Mouse (Mus musculus) MN1 (cell line): ENCODE data around the gene Opa1.
A peak's percentile ranks its signal among the peaks of the same experiment; 100 is the strongest.

ENCODE experiments used
- DNase-seq: peaks from one replicate; pipeline ENCODE4 v3.0.0-alpha.2; 2016; ENCODE audit warnings: low spot score

Gene Opa1

DNA sequence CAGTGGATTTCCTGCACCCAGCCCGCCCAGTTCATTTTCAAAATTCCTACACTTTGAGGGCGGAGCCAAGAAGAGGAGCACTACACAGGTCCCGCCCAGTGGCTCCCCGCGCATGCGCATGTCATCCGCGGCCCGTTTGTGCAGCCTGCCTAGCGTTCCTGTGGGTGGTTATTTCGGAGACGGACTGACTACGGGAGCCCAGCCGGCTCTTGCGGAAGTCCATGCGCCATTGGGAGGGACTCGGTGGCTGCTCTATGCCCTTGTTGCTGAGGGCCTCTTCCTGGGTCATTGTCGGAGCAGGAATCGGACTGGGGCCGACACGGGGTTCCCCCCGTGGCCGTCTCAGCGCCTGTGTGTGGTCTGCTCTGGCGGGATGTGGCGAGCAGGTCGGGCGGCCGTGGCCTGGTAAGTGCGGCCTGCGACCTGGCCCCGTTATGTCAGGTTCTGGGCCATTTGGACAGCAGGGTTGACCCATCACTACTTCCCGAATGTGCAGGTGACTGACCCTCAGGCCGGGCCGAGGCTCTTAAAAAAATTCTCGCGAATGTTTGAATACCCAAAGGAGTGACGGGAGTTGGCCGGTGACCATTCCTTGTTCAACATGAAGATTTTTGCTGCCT is at the start of gene Opa1:
Opa1 (plus strand) TSS at position 168 of the 620 bp plus-strand sequence.
- peak; percentile 94 for DNase-seq

GRCm38 (mm10) chr16:29533641-29534040 is 45.5 kb upstream of the Opa1 start:
- no peak for DNase-seq

DNA sequence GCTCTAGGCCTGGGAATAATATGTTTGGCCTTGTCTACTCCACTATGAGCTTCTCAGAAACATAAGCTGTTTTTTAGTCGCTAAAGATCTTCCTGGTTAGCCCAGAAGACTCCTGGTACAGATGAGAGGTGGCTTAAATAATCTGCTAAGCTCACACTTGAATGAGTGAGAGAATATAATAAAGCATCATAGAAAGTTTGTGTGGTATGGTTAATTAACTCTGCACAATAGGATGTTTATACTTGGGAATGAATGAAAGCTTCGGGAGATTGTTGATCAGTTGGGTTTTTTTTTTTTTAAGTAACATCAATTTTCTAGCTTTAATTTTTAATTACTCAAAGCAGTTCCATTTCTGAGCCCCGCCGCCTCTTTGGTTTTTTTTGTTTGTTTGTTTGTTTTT is 43.3 kb upstream of the Opa1 start:
- no peak for DNase-seq

DNA sequence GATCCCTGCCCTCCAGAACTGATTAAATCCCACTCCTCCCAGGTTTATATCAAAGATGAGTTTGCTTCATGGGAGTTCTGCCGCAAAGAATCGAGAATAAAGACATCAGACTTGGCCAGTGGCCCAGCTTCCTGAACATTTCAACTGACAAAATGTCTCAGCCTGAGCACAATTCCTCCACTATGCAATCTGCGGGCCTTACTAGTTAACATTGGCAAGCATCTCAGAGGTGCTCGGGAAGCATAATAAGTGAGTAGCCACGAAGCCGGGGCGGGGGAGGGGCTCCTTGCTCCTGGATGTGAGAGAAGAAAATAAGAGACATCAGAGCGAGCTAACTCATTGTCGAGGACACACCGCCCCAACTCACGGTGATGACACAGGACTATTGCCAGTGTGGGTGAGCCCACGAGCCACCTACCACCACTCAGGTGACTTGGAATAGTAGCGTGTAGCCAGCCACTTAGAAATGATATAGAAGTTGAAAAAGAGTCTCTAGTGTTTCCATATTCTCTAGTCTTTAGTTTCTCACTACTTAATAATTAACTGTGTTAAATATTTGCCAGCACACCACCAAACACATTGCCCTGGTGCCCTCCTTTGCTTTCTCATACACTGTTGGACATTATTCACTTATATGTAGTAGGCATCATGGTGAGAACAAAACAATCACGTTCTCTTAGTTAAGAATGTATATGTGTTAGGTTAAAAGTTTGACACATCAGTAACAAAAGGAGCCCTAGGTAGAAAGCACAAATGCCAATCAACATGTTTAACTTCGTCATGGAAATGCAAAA is 42.5 kb upstream of the Opa1 start:
- no peak for DNase-seq

- DNase-seq, result no peak
Measured at GRCm38 (mm10) chr16:29539906-29540305, 39.2 kb upstream of the Opa1 start.

DNA sequence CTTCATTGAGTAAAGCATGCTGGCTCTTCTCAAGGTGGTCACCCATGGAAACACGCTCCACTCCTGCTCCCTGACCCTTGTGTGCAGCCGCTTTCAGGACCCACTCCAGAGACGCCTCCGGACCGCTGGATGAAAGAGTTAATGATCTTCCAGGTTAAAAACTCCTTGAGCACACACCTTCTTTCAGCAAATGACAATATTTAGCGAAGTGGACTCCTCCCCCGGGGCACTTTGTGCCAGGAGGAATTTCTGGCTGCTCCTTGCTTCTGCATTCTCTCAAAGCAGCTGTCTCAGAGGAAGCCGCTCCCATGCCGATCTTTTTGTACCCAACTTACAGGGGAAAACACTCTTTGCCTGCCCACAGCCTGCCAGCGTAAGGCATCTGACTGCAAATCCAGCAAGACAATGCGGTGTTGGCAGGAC is 37.9 kb upstream of the Opa1 start:
- no peak for DNase-seq

DNA sequence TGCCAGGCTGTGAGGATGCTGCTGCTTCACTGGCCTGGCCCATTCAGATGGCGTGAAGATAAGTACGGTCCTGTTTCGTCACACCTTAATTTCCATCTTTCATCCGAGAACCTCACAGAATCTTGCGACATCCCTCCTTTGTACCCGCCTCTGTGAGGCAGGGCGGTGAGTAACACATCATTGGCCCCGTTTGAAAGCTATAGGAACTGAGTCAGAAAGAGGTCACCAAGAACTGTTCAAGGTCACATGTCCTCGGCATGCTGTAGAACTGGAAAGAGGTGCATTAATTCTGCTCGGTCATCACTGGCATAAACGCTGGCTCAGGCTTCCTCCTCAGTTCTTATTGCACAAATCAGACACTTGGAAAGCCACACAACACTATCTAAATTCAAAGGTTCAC is 34.3 kb upstream of the Opa1 start, which contains the start of gene Atp13a4:
Atp13a4 (minus strand) TSS at position 36 of the 400 bp plus-strand sequence.
- no peak for DNase-seq

GRCm38 (mm10) chr16:29559667-29560066 is 19.5 kb upstream of the Opa1 start:
- DNase-seq, result no peak

- no peak for DNase-seq
Measured at GRCm38 (mm10) chr16:29560454-29560853, 18.7 kb upstream of the Opa1 start.

DNA sequence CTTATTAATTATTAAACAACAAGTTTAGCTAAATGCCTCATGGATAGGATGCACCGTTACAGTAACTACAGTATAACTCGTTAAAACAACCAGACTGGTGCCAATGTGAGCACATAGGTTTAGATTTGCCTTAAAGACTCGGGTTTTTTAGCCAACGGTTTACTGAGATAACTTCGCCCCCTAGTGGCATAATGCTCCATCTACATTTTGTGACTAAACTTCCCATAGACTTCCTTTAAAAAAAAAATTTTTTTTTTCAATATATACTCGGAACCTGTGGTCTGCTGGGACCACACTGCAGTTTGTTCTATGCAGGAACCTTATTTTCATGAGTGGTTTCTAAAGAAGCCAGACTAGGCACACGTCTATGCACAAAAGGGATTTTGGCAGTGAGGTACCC is 18.3 kb upstream of the Opa1 start:
- DNase-seq, result peak; percentile 64

GRCm38 (mm10) chr16:29574013-29574412 is 5.1 kb upstream of the Opa1 start:
- no peak for DNase-seq

GRCm38 (mm10) chr16:29575620-29576019 is 3.5 kb upstream of the Opa1 start:
- DNase-seq, result peak; percentile 6

GRCm38 (mm10) chr16:29579787-29580176 is 648 bp downstream of the Opa1 start:
- peak; percentile 24 for DNase-seq

GRCm38 (mm10) chr16:29592171-29592570 is 13.0 kb downstream of the Opa1 start:
- no peak for DNase-seq

- DNase-seq, result no peak
Measured at GRCm38 (mm10) chr16:29597122-29597521, 18.0 kb downstream of the Opa1 start.

- DNase-seq, result no peak
Measured at GRCm38 (mm10) chr16:29605546-29605945, 26.4 kb downstream of the Opa1 start.

- DNase-seq, result no peak
Measured at GRCm38 (mm10) chr16:29607131-29607530, 28.0 kb downstream of the Opa1 start.

DNA sequence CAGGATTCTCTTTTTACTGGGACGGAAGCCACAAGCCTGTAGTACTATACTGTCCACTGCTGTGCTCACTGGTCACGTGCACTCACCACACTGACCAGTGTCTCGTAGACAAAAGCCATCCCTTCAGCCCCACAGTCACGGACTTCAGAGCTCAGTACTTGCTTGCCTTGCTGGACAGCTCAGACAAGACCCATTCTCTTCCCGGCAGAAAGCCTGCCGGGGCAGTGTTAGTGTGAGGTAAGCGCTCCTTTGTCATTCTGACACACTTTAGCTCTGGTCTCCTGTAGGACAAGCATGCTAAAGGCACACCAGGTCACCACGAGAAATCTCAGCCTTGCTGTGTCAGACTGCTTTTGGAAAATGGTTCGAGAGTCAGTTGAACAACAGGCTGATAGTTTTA is 35.6 kb downstream of the Opa1 start:
- no peak for DNase-seq

DNA sequence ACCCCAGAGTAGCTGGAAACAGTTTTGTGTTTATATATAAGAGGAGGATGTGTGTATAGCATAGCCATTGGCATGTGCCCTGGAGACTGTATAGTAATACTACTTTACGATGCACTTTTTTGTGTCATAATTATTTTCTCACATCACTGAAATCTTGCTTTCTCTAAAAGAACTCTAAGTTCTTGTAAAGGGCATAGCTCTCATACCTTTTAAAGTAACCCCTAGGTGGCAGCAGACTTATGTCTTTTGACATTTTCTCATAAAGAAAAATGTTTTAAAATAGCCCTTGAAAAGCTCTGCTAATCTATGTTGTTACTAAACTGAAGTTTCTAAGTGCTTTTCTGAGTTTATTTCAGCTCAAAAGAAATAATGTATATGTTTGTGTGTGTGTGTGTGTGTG is 49.9 kb downstream of the Opa1 start:
- DNase-seq, result peak; percentile 57

DNA sequence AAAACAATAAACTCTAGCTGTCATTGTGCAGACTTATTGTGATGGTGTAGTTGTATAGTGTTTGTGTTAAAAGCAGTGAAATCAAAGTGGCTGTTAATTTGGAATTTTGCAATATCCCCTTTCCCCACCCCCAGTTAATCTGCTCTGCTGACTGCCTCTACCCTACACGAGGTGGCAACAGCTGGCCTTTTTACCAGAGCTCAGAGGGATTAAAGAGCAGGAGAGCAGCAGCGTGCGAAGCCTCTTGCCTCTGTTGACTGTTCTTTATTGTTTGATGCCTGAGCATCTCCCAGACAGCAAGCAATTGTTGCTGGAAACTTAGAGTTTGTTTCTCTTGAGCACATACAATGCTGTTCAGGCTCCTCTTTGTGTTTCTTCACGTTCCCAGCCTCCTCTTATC is 56.6 kb downstream of the Opa1 start:
- DNase-seq, result no peak

GRCm38 (mm10) chr16:29642376-29642775 is 63.2 kb downstream of the Opa1 start:
- no peak for DNase-seq

- DNase-seq, result no peak
Measured at GRCm38 (mm10) chr16:29644871-29645270, 65.7 kb downstream of the Opa1 start.

DNA sequence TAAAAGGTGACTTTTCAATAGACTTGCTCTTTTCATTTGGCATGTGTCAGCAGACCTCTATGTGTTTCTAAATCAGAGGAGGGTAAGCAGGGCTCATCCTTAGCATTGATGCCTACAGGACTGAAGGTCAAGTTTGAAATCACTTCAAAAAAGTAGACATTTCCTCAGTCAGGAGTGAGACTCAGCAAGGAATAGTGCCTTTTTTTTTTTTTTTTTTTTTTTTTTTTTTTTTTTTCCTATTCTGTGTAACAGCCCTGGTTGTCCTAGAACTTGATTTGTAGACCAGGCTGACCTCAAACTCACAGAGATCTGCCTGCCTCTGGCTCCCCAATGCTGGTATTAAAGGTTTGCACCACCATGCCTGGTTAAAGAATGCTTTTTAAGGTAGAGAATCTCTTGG is 67.1 kb downstream of the Opa1 start:
- DNase-seq, result no peak
